Mouse (Mus musculus) CH12.LX (cell line): ENCODE results near the gene Vamp8. TPM values are rescaled to one million over a fixed set of nuclear protein-coding genes. Genes with fewer than 3 reads are reported as not detected.

Experiments used
- polyA plus RNA-seq: library from polyadenylated mRNA; unstranded; fragments of >175 nt; gene quantifications from 2 replicates; pipeline ENCODE4 v1.2.1, GENCODE M21; 2012; ENCODE audit warnings: low read depth; ENCODE audit not compliant: insufficient read length
- total RNA-seq, 2 experiments: library from RNA; depleted of rRNA; stranded (reverse); fragments of 300-350 nt in 1 of 2; fragments of >200 nt in 1 of 2; gene quantifications; 2 replicates each; pipeline ENCODE4 v1.2.3; 2012 to 2014

Vamp8 gene
- total and polyA plus RNA-seq, 3 experiments: 98.9 to 130 (median 110) TPM

Other genes with a start within 250 kb of the Vamp8 start
- gene Atoh8, start 155.1 kb downstream of the Vamp8 start, total RNA-seq (2012; rRNA removed): 4.7 and 5.0 TPM in 2 replicates
- 0.23 and 0.31 TPM in 2 replicates for gene Atoh8, start 155.1 kb downstream of the Vamp8 start, total RNA-seq (2014; rRNA removed)
- 1.1 and 1.6 TPM in 2 replicates for gene Atoh8, start 155.1 kb downstream of the Vamp8 start, polyA plus RNA-seq
- not detected in 2 replicates for gene Sftpb, start 86.1 kb downstream of the Vamp8 start, total RNA-seq (2012; rRNA removed)
- gene Sftpb, start 86.1 kb downstream of the Vamp8 start, total RNA-seq (2014; rRNA removed): not detected in 2 replicates
- gene Sftpb, start 86.1 kb downstream of the Vamp8 start, polyA plus RNA-seq: not detected in 2 replicates
- gene Usp39, start 45.5 kb downstream of the Vamp8 start, total RNA-seq (2012; rRNA removed): 74.5 and 90.9 TPM in 2 replicates
- 138 TPM in 2 replicates for gene Usp39, start 45.5 kb downstream of the Vamp8 start, total RNA-seq (2014; rRNA removed)
- 72.8 and 88.2 TPM in 2 replicates for gene Usp39, start 45.5 kb downstream of the Vamp8 start, polyA plus RNA-seq
- 9.9 and 11.7 TPM in 2 replicates for gene 0610030E20Rik, start 43.4 kb downstream of the Vamp8 start, total RNA-seq (2012; rRNA removed)
- 7.2 and 7.7 TPM in 2 replicates for gene 0610030E20Rik, start 43.4 kb downstream of the Vamp8 start, total RNA-seq (2014; rRNA removed)
- 16.9 and 17.0 TPM in 2 replicates for gene 0610030E20Rik, start 43.4 kb downstream of the Vamp8 start, polyA plus RNA-seq
- 0.17 and 0.59 TPM in 2 replicates for gene Tmem150a, start 35.3 kb downstream of the Vamp8 start, total RNA-seq (2012; rRNA removed)
- 0.24 TPM in 1 of 2 replicates, not detected in the other for gene Tmem150a, start 35.3 kb downstream of the Vamp8 start, total RNA-seq (2014; rRNA removed)
- gene Tmem150a, start 35.3 kb downstream of the Vamp8 start, polyA plus RNA-seq: 0.82 and 0.93 TPM in 2 replicates
- 51.0 and 63.2 TPM in 2 replicates for gene Rnf181, start 23.7 kb downstream of the Vamp8 start, total RNA-seq (2012; rRNA removed)
- gene Rnf181, start 23.7 kb downstream of the Vamp8 start, total RNA-seq (2014; rRNA removed): 64.0 and 83.2 TPM in 2 replicates
- 73.7 and 88.7 TPM in 2 replicates for gene Rnf181, start 23.7 kb downstream of the Vamp8 start, polyA plus RNA-seq
- 1.5 and 2.5 TPM in 2 replicates for gene Vamp5, start 10.2 kb downstream of the Vamp8 start, total RNA-seq (2012; rRNA removed)
- 0.50 and 0.59 TPM in 2 replicates for gene Vamp5, start 10.2 kb downstream of the Vamp8 start, total RNA-seq (2014; rRNA removed)
- 0.90 and 2.2 TPM in 2 replicates for gene Vamp5, start 10.2 kb downstream of the Vamp8 start, polyA plus RNA-seq
- 6.6 and 6.7 TPM in 2 replicates for gene Ggcx, start 23.6 kb upstream of the Vamp8 start, total RNA-seq (2012; rRNA removed)
- gene Ggcx, start 23.6 kb upstream of the Vamp8 start, total RNA-seq (2014; rRNA removed): 6.5 and 7.8 TPM in 2 replicates
- 4.7 and 5.2 TPM in 2 replicates for gene Ggcx, start 23.6 kb upstream of the Vamp8 start, polyA plus RNA-seq
- gene Mat2a, start 48.9 kb upstream of the Vamp8 start, total RNA-seq (2012; rRNA removed): 166 and 274 TPM in 2 replicates
- gene Mat2a, start 48.9 kb upstream of the Vamp8 start, total RNA-seq (2014; rRNA removed): 218 and 232 TPM in 2 replicates
- 429 and 456 TPM in 2 replicates for gene Mat2a, start 48.9 kb upstream of the Vamp8 start, polyA plus RNA-seq
- gene Sh2d6, start 131.0 kb upstream of the Vamp8 start, total RNA-seq (2012; rRNA removed): 0.50 and 1.7 TPM in 2 replicates
- 0.78 and 1.1 TPM in 2 replicates for gene Sh2d6, start 131.0 kb upstream of the Vamp8 start, total RNA-seq (2014; rRNA removed)
- gene Sh2d6, start 131.0 kb upstream of the Vamp8 start, polyA plus RNA-seq: 4.3 and 4.9 TPM in 2 replicates
- 211 and 264 TPM in 2 replicates for gene Capg, start 153.7 kb upstream of the Vamp8 start, total RNA-seq (2012; rRNA removed)
- gene Capg, start 153.7 kb upstream of the Vamp8 start, total RNA-seq (2014; rRNA removed): 174 and 175 TPM in 2 replicates
- gene Capg, start 153.7 kb upstream of the Vamp8 start, polyA plus RNA-seq: 196 and 201 TPM in 2 replicates
- 4.7 and 7.1 TPM in 2 replicates for gene Elmod3, start 207.7 kb upstream of the Vamp8 start, total RNA-seq (2012; rRNA removed)
- 4.0 and 4.2 TPM in 2 replicates for gene Elmod3, start 207.7 kb upstream of the Vamp8 start, total RNA-seq (2014; rRNA removed)
- gene Elmod3, start 207.7 kb upstream of the Vamp8 start, polyA plus RNA-seq: 9.0 TPM in 2 replicates
- 12.5 and 15.6 TPM in 2 replicates for gene Retsat, start 207.8 kb upstream of the Vamp8 start, total RNA-seq (2012; rRNA removed)
- gene Retsat, start 207.8 kb upstream of the Vamp8 start, total RNA-seq (2014; rRNA removed): 14.0 and 15.5 TPM in 2 replicates
- gene Retsat, start 207.8 kb upstream of the Vamp8 start, polyA plus RNA-seq: 27.7 and 28.6 TPM in 2 replicates
- gene Tgoln1, start 226.3 kb upstream of the Vamp8 start, total RNA-seq (2012; rRNA removed): 22.6 and 27.9 TPM in 2 replicates
- gene Tgoln1, start 226.3 kb upstream of the Vamp8 start, total RNA-seq (2014; rRNA removed): 20.0 and 23.5 TPM in 2 replicates
- 29.0 and 33.6 TPM in 2 replicates for gene Tgoln1, start 226.3 kb upstream of the Vamp8 start, polyA plus RNA-seq